ENCODE assay signal across 14 mouse cellular contexts in the genomic region with DNA sequence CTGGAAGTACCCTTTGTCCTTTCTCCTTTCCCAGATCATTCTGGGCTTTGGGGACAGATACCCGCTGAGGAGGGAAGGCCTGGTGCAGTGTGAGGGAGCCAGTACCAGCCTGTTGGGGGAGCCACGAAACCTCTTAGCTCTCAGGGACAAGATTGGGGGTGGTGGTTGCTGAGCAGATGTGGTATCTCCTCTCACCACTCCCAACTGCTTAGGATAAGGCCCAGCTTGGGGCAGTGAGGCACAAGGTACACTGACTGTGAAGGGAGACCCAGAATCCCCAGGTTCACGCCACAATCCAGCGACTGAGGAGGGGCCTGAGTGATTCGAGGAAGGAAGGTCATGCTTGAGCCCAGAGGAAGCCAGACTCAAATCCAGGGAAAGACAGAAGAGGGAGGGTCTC. TPM values are rescaled to one million over a fixed set of nuclear protein-coding genes. Genes with fewer than 3 reads are reported as not detected.
A peak's percentile ranks its signal among the peaks of the same experiment; 100 is the strongest.
DNase-seq lines count a peak whose midpoint lies in the region; ATAC-seq and TF ChIP-seq lines count a peak whose summit lies in the region.
"Had no signal": no experiment of that assay in that cellular context is flagged by ENCODE, and none has a peak within 500 bp of the region (broad histone marks: within the 10 kb centered on the region; RNA-seq: fewer than 3 reads in every experiment).

No protein-coding gene starts in this region.

- 21% methylated on average over 5 of the region's 5 CpGs for WGBS in liver, embryonic 11.5 days

- TF ChIP-seq POLR2A in testis, adult 2 months (IDR thresholded peaks at IDR 0.05; ENCODE audit: control insufficient read depth, low read depth, low read length), result no peak

- no peaks in the 10 kb centered on the region for H3K9me3 ChIP-seq in liver, embryonic 11.5 days (ENCODE audit: control insufficient read depth, low read length)
- H3K9me3 ChIP-seq: embryonic facial prominence, embryonic 12.5 days; heart, embryonic 13.5 days; neural tube, embryonic 12.5 days had no signal

- H3K27ac ChIP-seq in testis, adult 2 months (ENCODE audit: control insufficient read depth, insufficient read depth, low read depth, low read length), result no peak overlapping the region
- no peak overlapping the region for H3K27ac ChIP-seq in liver, embryonic 11.5 days (ENCODE audit: low read depth, low read length)
- H3K27ac ChIP-seq: embryonic facial prominence, embryonic 12.5 days; heart, embryonic 13.5 days; neural tube, embryonic 12.5 days had no signal

- peaks cover 3% of the 10 kb centered on the region; the same call in 1 of the 2 replicates for H3K4me1 ChIP-seq in testis, adult 2 months (ENCODE audit: control insufficient read depth, insufficient read depth, low read length)
- peaks cover 4% of the 10 kb centered on the region; the same call in 1 of the 2 replicates for H3K4me1 ChIP-seq in liver, embryonic 11.5 days (replicated peaks; ENCODE audit: control insufficient read depth, insufficient read depth, low read length)

- H3K36me3 ChIP-seq in testis, adult 2 months (ENCODE audit: control insufficient read depth, insufficient read depth, low read length), result no peaks in the 10 kb centered on the region
- no peaks in the 10 kb centered on the region for H3K36me3 ChIP-seq in liver, embryonic 11.5 days (ENCODE audit: control insufficient read depth, insufficient read depth, low read length)
- H3K36me3 ChIP-seq: embryonic facial prominence, embryonic 12.5 days; heart, embryonic 13.5 days; neural tube, embryonic 12.5 days had no signal

- no peak overlapping the region for H3K4me3 ChIP-seq in testis, adult 2 months (ENCODE audit: control insufficient read depth, low read depth, low read length)
- no peak overlapping the region for H3K4me3 ChIP-seq in liver, embryonic 11.5 days (ENCODE audit: low read depth, low read length)
- H3K4me3 ChIP-seq: embryonic facial prominence, embryonic 12.5 days; heart, embryonic 13.5 days; neural tube, embryonic 12.5 days had no signal

- H3K4me2 ChIP-seq in liver, embryonic 11.5 days, result no peak overlapping the region
- H3K4me2 ChIP-seq: embryonic facial prominence, embryonic 12.5 days; heart, embryonic 13.5 days; neural tube, embryonic 12.5 days had no signal

- ATAC-seq in liver, embryonic 11.5 days (replicated peaks; ENCODE audit: low FRiP score), result peak; percentile 74

- TF ChIP-seq CTCF in testis, adult 2 months (IDR thresholded peaks at IDR 0.05; ENCODE audit: control insufficient read depth, insufficient read depth, insufficient replicate concordance, low read depth, low read length), result 0 out of 2 replicates have a peak, but pooled peaks have one; percentile 20

- no peaks in the 10 kb centered on the region for H3K27me3 ChIP-seq in testis, adult 2 months (ENCODE audit: control insufficient read depth, insufficient read depth, low read length)
- peaks cover 61% of the 10 kb centered on the region for H3K27me3 ChIP-seq in liver, embryonic 11.5 days (replicated peaks; ENCODE audit: control insufficient read depth, insufficient read depth, low read length)

- peak; percentile 86 for DNase-seq in heart, adult 11 months
- DNase-seq in heart, adult 18-20 months, result no peak
- no peak for DNase-seq in testis, postnatal 14 days (ENCODE audit: low spot score)
- no peak for DNase-seq in liver, embryonic 11.5 days (ENCODE audit: low spot score)
- DNase-seq in thymus, postnatal 36 days, result peak; percentile 12 to 24
- DNase-seq in adrenal gland, adult 18-20 months (ENCODE audit: low spot score in 2 of 2), result no peak
- DNase-seq in layer of hippocampus, postnatal 14 days (ENCODE audit: low spot score in 2 of 2), result no peak
- DNase-seq: adrenal gland, postnatal 25 days; B cell, adult 2 months; cerebellum, adult 2 months had no signal

- H3K9ac ChIP-seq in liver, embryonic 11.5 days (ENCODE audit: low read depth, low read length), result no peak overlapping the region
- H3K9ac ChIP-seq: embryonic facial prominence, embryonic 12.5 days; heart, embryonic 13.5 days; neural tube, embryonic 12.5 days had no signal

RNA-seq across cellular contexts. Expression of a gene that starts 6.1 kb away (rescaled TPM):
- total RNA-seq in heart, adult 18-20 months (2021), result not detected
- polyA plus RNA-seq in testis, adult 2 months (2012; rRNA removed), result 5.1 and 5.9 TPM in 2 replicates
- polyA plus RNA-seq in liver, embryonic 11.5 days (2014; fragmentation: Nextera tagmentation; extraction: Ambion mirVana), result not detected in 2 replicates
- total RNA-seq in adrenal gland, adult 18-20 months (2021), result under 1 TPM in 1 of 2 experiments, not detected in 1; 0.10 TPM
- total RNA-seq in layer of hippocampus, postnatal 14 days (2021), result 10 to 100 TPM; 24.8 to 33.6 TPM
- polyA plus RNA-seq: heart, embryonic 13.5 days had no signal

RNA-seq across cellular contexts. Expression of a gene that starts 20.9 kb away (rescaled TPM):
- 10 to 100 TPM; 32.9 to 36.0 TPM for total RNA-seq in heart, adult 18-20 months (2021)
- polyA plus RNA-seq in testis, adult 2 months (2012; rRNA removed), result 16.0 and 18.5 TPM in 2 replicates
- 19.2 and 20.4 TPM in 2 replicates for polyA plus RNA-seq in liver, embryonic 11.5 days (2014; fragmentation: Nextera tagmentation; extraction: Ambion mirVana)
- 10 to 100 TPM; 36.9 to 37.5 TPM for total RNA-seq in adrenal gland, adult 18-20 months (2021)
- 10 to 100 TPM; 52.0 to 53.5 TPM for total RNA-seq in layer of hippocampus, postnatal 14 days (2021)

RNA-seq across cellular contexts. Expression of a gene that starts 27.8 kb away (rescaled TPM):
- total RNA-seq in heart, adult 18-20 months (2021), result 10 to 100 TPM; 27.3 to 31.7 TPM
- polyA plus RNA-seq in testis, adult 2 months (2012; rRNA removed), result 7.0 and 7.8 TPM in 2 replicates
- 23.1 and 28.2 TPM in 2 replicates for polyA plus RNA-seq in liver, embryonic 11.5 days (2014; fragmentation: Nextera tagmentation; extraction: Ambion mirVana)
- 10 to 100 TPM; 14.6 to 15.3 TPM for total RNA-seq in adrenal gland, adult 18-20 months (2021)
- 10 to 100 TPM; 15.7 to 16.3 TPM for total RNA-seq in layer of hippocampus, postnatal 14 days (2021)

RNA-seq across cellular contexts. Expression of a gene that starts 55.9 kb away (rescaled TPM):
- total RNA-seq in heart, adult 18-20 months (2021), result 1 to 10 TPM; 1.9 TPM
- 4.0 TPM in 2 replicates for polyA plus RNA-seq in testis, adult 2 months (2012; rRNA removed)
- polyA plus RNA-seq in liver, embryonic 11.5 days (2014; fragmentation: Nextera tagmentation; extraction: Ambion mirVana), result 2.6 and 2.7 TPM in 2 replicates
- 10 to 100 TPM in 1 of 2 experiments, 1 to 10 TPM in 1; 4.9 to 13.5 TPM for total RNA-seq in adrenal gland, adult 18-20 months (2021)
- total RNA-seq in layer of hippocampus, postnatal 14 days (2021), result 10 to 100 TPM; 37.8 to 39.7 TPM

RNA-seq across cellular contexts. Expression of a gene that starts 55.9 kb away (rescaled TPM):
- 100 to 1,000 TPM; 151 to 161 TPM for total RNA-seq in heart, adult 18-20 months (2021)
- polyA plus RNA-seq in testis, adult 2 months (2012; rRNA removed), result 38.5 and 42.6 TPM in 2 replicates
- polyA plus RNA-seq in liver, embryonic 11.5 days (2014; fragmentation: Nextera tagmentation; extraction: Ambion mirVana), result 710 and 721 TPM in 2 replicates
- total RNA-seq in adrenal gland, adult 18-20 months (2021), result 100 to 1,000 TPM; 207 to 235 TPM
- total RNA-seq in layer of hippocampus, postnatal 14 days (2021), result 100 to 1,000 TPM; 189 to 195 TPM

Comparison
In these comparisons a context has a peak if more than half of its experiments do, and no peak if none do; other contexts are left out.
1. DNase-seq: peak in heart, adult 11 months (single experiment) and thymus, postnatal 36 days (2 of 2); none in heart, adult 18-20 months (0 of 2), testis, postnatal 14 days (single experiment), liver, embryonic 11.5 days (single experiment), adrenal gland, adult 18-20 months (0 of 2) and layer of hippocampus, postnatal 14 days (0 of 2).
2. RNA of a gene that starts 6.1 kb away (total RNA-seq): 24.8 to 33.6 TPM in layer of hippocampus, postnatal 14 days; 0.10 TPM in adrenal gland, adult 18-20 months and not detected in heart, adult 18-20 months; every median in the first group is over 10 times any median in the second.